Mouse (Mus musculus): ENCODE measurements around the gene Ccdc96. TPM values are rescaled to one million over a fixed set of nuclear protein-coding genes. Genes with fewer than 3 reads are reported as not detected.

Gene Ccdc96
- total RNA-seq, 2 experiments from 2014 or later: 0.33 to 0.46 TPM

GRCm38 (mm10) chr5:36472876-36473655 is 11.3 kb upstream of the Ccdc96 start:
- peak; percentile 37 to 55 for DNase-seq

GRCm38 (mm10) chr5:36474283-36474682 is 10.1 kb upstream of the Ccdc96 start:
- peak; percentile 73 to 79 for DNase-seq

GRCm38 (mm10) chr5:36477486-36477885 is 6.9 kb upstream of the Ccdc96 start:
- DNase-seq: no peak

GRCm38 (mm10) chr5:36478540-36479420 is 5.6 kb upstream of the Ccdc96 start:
- peak; percentile 47 to 51 for DNase-seq

- DNase-seq: no peak
Measured at GRCm38 (mm10) chr5:36479735-36480134, 4.7 kb upstream of the Ccdc96 start.

- no peak for DNase-seq
Measured at GRCm38 (mm10) chr5:36480398-36480797, 4.0 kb upstream of the Ccdc96 start.

- DNase-seq: no peak
Measured at GRCm38 (mm10) chr5:36481114-36481513, 3.3 kb upstream of the Ccdc96 start.

- peak; percentile 42 to 44 for DNase-seq
Measured at GRCm38 (mm10) chr5:36483203-36484101, 936 bp upstream of the Ccdc96 start.

GRCm38 (mm10) chr5:36485306-36485705 is 918 bp downstream of the Ccdc96 start:
- DNase-seq: no peak

GRCm38 (mm10) chr5:36489225-36489624 is 4.8 kb downstream of the Ccdc96 start:
- DNase-seq: peak; percentile 58 to 75

GRCm38 (mm10) chr5:36493919-36494318 is 9.5 kb downstream of the Ccdc96 start:
- DNase-seq: no peak

- DNase-seq: no peak
Measured at GRCm38 (mm10) chr5:36494709-36495108, 10.3 kb downstream of the Ccdc96 start.

GRCm38 (mm10) chr5:36505235-36505634 is 20.8 kb downstream of the Ccdc96 start:
- no peak for DNase-seq

GRCm38 (mm10) chr5:36505643-36506042 is 21.3 kb downstream of the Ccdc96 start:
- DNase-seq: no peak

GRCm38 (mm10) chr5:36508351-36508750 is 24.0 kb downstream of the Ccdc96 start:
- no peak for DNase-seq

GRCm38 (mm10) chr5:36510956-36511355 is 26.6 kb downstream of the Ccdc96 start:
- DNase-seq: no peak

- no peak for DNase-seq
Measured at GRCm38 (mm10) chr5:36515126-36515525, 30.7 kb downstream of the Ccdc96 start.

- DNase-seq: no peak
Measured at GRCm38 (mm10) chr5:36515558-36515957, 31.2 kb downstream of the Ccdc96 start.

- DNase-seq: no peak
Measured at GRCm38 (mm10) chr5:36517596-36517995, 33.2 kb downstream of the Ccdc96 start.

GRCm38 (mm10) chr5:36519751-36520150 is 35.4 kb downstream of the Ccdc96 start:
- DNase-seq: no peak

GRCm38 (mm10) chr5:36522782-36523181 is 38.4 kb downstream of the Ccdc96 start:
- DNase-seq: no peak

GRCm38 (mm10) chr5:36523219-36523703 is 38.9 kb downstream of the Ccdc96 start:
- no peak for DNase-seq
